Mouse (Mus musculus): ENCODE results near the gene Cdk2ap2. TPM values are rescaled to one million over a fixed set of nuclear protein-coding genes. Genes with fewer than 3 reads are reported as not detected.
A peak's percentile ranks its signal among the peaks of the same experiment; 100 is the strongest.
"Not testable (repeated sequence)": the region's sequence is repeated elsewhere in the genome, so short reads cannot be mapped to it uniquely, and the experiment has no call there.

Cdk2ap2 gene
- polyA plus RNA-seq, 1 experiment from 2014 or later: 84.3 TPM

GRCm38 (mm10) chr19:4126759-4127495 lies 29.9 kb downstream of the Cdk2ap2 start:
- peak overlapping the region; percentile 65 for H3K4me3 ChIP-seq (ENCODE audit: low read depth, low read length)
- H3K9ac ChIP-seq (ENCODE audit: low read depth, low read length): peak overlapping the region; percentile 77
- 72% methylated on average over 7 of the region's 7 CpGs for whole genome bisulfite sequencing
- no peaks in the 10 kb centered on the region for H3K9me3 ChIP-seq (ENCODE audit: control insufficient read depth, low read length)
- peaks cover 4% of the 10 kb centered on the region; the same call in 1 of the 2 replicates for H3K4me1 ChIP-seq (replicated peaks; ENCODE audit: control insufficient read depth, insufficient read depth, low read length)
- H3K27ac ChIP-seq (ENCODE audit: low read depth, low read length): no peak overlapping the region
- peaks cover 7% of the 10 kb centered on the region; the same call in 1 of the 2 replicates for H3K36me3 ChIP-seq (ENCODE audit: control insufficient read depth, insufficient read depth, low read length)
- no peak for ATAC-seq (ENCODE audit: low FRiP score)
- peak overlapping the region; percentile 76 for H3K4me2 ChIP-seq (replicated peaks; ENCODE audit: low read depth, low read length)
- peak; percentile 16 for DNase-seq (ENCODE audit: low spot score)
- no peaks in the 10 kb centered on the region for H3K27me3 ChIP-seq (ENCODE audit: control insufficient read depth, insufficient read depth, low read length)

DNA sequence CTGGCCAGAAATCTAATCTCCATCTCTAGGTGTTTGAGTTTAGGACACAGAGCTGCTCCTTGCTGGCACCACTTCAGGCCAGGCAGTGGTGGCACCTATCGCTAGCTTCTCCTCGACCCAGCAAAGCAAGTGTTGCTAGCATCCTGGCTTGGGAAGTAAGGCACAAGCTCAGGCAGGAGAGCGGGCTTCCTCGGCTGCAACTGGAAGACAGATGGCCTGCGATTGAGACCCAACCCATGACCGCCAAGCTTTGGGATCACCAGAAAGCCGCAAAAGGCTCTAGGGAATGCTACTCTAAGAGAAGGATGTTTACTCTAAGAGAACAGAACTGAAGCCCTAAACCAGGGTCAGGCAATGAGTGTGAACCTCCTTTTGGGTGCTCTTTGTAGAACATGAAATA lies 32.5 kb downstream of the Cdk2ap2 start:
- no peak overlapping the region for H3K27ac ChIP-seq (ENCODE audit: low read depth, low read length)
- peaks cover 4% of the 10 kb centered on the region; the same call in 1 of the 2 replicates for H3K4me1 ChIP-seq (replicated peaks; ENCODE audit: control insufficient read depth, insufficient read depth, low read length)
- ATAC-seq (ENCODE audit: low FRiP score) (no peak), DNase-seq (ENCODE audit: low spot score) (no peak)
- no peaks in the 10 kb centered on the region for H3K9me3 ChIP-seq (ENCODE audit: control insufficient read depth, low read length)
- WGBS: 95% methylated on average over 7 of the region's 7 CpGs
- H3K36me3 ChIP-seq (ENCODE audit: control insufficient read depth, insufficient read depth, low read length): peaks cover 7% of the 10 kb centered on the region; the same call in 1 of the 2 replicates
- H3K27me3 ChIP-seq (ENCODE audit: control insufficient read depth, insufficient read depth, low read length): no peaks in the 10 kb centered on the region
- no peak overlapping the region for H3K4me2 ChIP-seq (replicated peaks; ENCODE audit: low read depth, low read length)
- H3K9ac ChIP-seq (ENCODE audit: low read depth, low read length): no peak overlapping the region
- H3K4me3 ChIP-seq (ENCODE audit: low read depth, low read length): no peak overlapping the region

DNA sequence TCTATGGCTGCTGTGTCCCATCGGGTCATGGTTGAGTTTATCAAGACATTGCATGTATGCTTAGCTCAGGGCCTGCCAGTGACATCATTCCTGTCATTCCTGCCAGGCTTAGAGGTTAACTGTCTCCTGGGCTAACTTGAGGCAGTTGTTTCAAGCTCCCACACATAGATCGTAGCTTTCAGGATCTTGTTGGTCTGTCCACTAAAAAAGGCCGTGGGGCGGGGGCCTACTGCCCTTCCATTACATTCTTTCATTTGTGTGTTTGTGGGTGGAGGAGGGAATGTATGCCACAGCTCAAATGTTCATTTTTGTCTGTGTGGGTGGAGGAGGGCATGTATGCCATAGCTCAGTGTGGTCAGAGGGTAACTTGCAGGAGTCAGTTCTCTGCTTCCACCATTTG lies 33.1 kb downstream of the Cdk2ap2 start:
- Histone ChIP-seq H3K4me3 (ENCODE audit: low read depth, low read length) (no peak overlapping the region), H3K36me3 (ENCODE audit: control insufficient read depth, insufficient read depth, low read length) (peaks cover 7% of the 10 kb centered on the region; the same call in 1 of the 2 replicates), H3K9me3 (ENCODE audit: control insufficient read depth, low read length) (no peaks in the 10 kb centered on the region), H3K27ac (ENCODE audit: low read depth, low read length) (no peak overlapping the region), H3K4me2 (replicated peaks; ENCODE audit: low read depth, low read length) (no peak overlapping the region), H3K9ac (ENCODE audit: low read depth, low read length) (no peak overlapping the region), H3K27me3 (ENCODE audit: control insufficient read depth, insufficient read depth, low read length) (no peaks in the 10 kb centered on the region), H3K4me1 (replicated peaks; ENCODE audit: control insufficient read depth, insufficient read depth, low read length) (peaks cover 4% of the 10 kb centered on the region; the same call in 1 of the 2 replicates)
- WGBS: 91% methylated on average over 4 of the region's 4 CpGs
- DNase-seq (ENCODE audit: low spot score) (no peak), ATAC-seq (ENCODE audit: low FRiP score) (no peak)

DNA sequence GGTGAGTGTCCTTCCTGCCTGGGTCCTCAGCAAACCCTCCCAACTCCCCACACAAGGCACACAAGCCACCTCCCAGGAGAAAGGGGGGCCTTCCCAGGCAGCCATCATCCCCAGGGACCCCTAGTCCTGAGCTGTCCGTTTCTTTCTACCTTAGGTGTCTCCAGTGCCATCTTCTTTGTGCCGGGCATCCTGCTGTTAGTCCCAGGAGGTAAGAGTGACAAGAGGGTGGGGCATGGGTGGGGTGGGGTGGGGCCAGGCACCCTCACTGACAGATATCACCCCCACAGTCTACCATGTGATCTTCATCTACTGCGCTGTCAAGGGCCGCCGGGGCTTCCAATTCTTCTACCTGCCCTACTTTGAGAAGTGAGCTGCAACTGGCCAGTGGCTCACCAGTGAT lies 34.1 kb downstream of the Cdk2ap2 start:
- no peak overlapping the region for H3K4me3 ChIP-seq (ENCODE audit: low read depth, low read length)
- no peak overlapping the region for H3K9ac ChIP-seq (ENCODE audit: low read depth, low read length)
- no peaks in the 10 kb centered on the region for H3K9me3 ChIP-seq (ENCODE audit: control insufficient read depth, low read length)
- ATAC-seq (ENCODE audit: low FRiP score) (no peak), DNase-seq (ENCODE audit: low spot score) (no peak)
- 88% methylated on average over 5 of the region's 5 CpGs for WGBS
- H3K4me2 ChIP-seq (replicated peaks; ENCODE audit: low read depth, low read length): no peak overlapping the region
- no peak overlapping the region for H3K27ac ChIP-seq (ENCODE audit: low read depth, low read length)
- peaks cover 7% of the 10 kb centered on the region; the same call in 1 of the 2 replicates for H3K36me3 ChIP-seq (ENCODE audit: control insufficient read depth, insufficient read depth, low read length)
- no peaks in the 10 kb centered on the region for H3K27me3 ChIP-seq (ENCODE audit: control insufficient read depth, insufficient read depth, low read length)
- H3K4me1 ChIP-seq (replicated peaks; ENCODE audit: control insufficient read depth, insufficient read depth, low read length): peaks cover 4% of the 10 kb centered on the region; the same call in 1 of the 2 replicates

DNA sequence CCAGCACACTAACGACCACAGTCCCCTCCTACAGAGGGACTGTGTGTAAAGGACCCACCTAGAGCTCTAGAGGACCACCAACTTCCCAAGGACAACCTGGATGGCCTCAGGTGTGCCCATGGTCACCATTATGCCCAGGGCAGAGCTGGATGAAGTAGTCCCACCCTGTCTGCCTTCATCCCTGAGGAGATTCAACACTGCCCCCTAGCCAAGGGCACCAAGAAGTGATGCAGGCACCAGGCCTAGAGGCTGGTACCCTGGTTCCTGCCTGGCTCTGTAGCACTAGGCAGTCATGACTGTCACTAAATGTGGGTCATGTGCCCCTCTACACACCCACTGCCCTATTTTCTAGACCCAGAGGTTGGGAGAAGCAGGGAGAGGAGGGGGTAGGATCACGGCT lies 34.8 kb downstream of the Cdk2ap2 start:
- no peaks in the 10 kb centered on the region for H3K27me3 ChIP-seq (ENCODE audit: control insufficient read depth, insufficient read depth, low read length)
- H3K4me2 ChIP-seq (replicated peaks; ENCODE audit: low read depth, low read length): no peak overlapping the region
- no peak overlapping the region for H3K27ac ChIP-seq (ENCODE audit: low read depth, low read length)
- H3K4me1 ChIP-seq (replicated peaks; ENCODE audit: control insufficient read depth, insufficient read depth, low read length): peaks cover 1% of the 10 kb centered on the region; the same call in 1 of the 2 replicates
- H3K36me3 ChIP-seq (ENCODE audit: control insufficient read depth, insufficient read depth, low read length): peaks cover 7% of the 10 kb centered on the region; the same call in 1 of the 2 replicates
- ATAC-seq (ENCODE audit: low FRiP score) (no peak), DNase-seq (ENCODE audit: low spot score) (no peak)
- H3K9ac ChIP-seq (ENCODE audit: low read depth, low read length): no peak overlapping the region
- no peak overlapping the region for H3K4me3 ChIP-seq (ENCODE audit: low read depth, low read length)
- no peaks in the 10 kb centered on the region for H3K9me3 ChIP-seq (ENCODE audit: control insufficient read depth, low read length)
- 90% methylated on average over 2 of the region's 2 CpGs for WGBS

GRCm38 (mm10) chr19:4134354-4134753 lies 37.4 kb downstream of the Cdk2ap2 start:
- no peak for DNase-seq (ENCODE audit: low spot score)
- 91% methylated on average over 4 of the region's 4 CpGs for WGBS
- Histone ChIP-seq H3K36me3 (ENCODE audit: control insufficient read depth, insufficient read depth, low read length) (peaks cover 7% of the 10 kb centered on the region; the same call in 1 of the 2 replicates), H3K27me3 (ENCODE audit: control insufficient read depth, insufficient read depth, low read length) (no peaks in the 10 kb centered on the region), H3K27ac (ENCODE audit: low read depth, low read length) (no peak overlapping the region), H3K9ac (ENCODE audit: low read depth, low read length) (no peak overlapping the region), H3K4me2 (replicated peaks; ENCODE audit: low read depth, low read length) (no peak overlapping the region), H3K9me3 (ENCODE audit: control insufficient read depth, low read length) (no peaks in the 10 kb centered on the region), H3K4me3 (ENCODE audit: low read depth, low read length) (no peak overlapping the region), H3K4me1 (replicated peaks; ENCODE audit: control insufficient read depth, insufficient read depth, low read length) (no peaks in the 10 kb centered on the region)
- no peak for ATAC-seq (ENCODE audit: low FRiP score)

- not testable (repeated sequence) for H3K9me3 ChIP-seq (ENCODE audit: control insufficient read depth, low read length); H3K4me3 ChIP-seq (ENCODE audit: low read depth, low read length); H3K27me3 ChIP-seq (ENCODE audit: control insufficient read depth, insufficient read depth, low read length); H3K36me3 ChIP-seq (ENCODE audit: control insufficient read depth, insufficient read depth, low read length); H3K4me2 ChIP-seq (replicated peaks; ENCODE audit: low read depth, low read length); ATAC-seq (ENCODE audit: low FRiP score); H3K9ac ChIP-seq (ENCODE audit: low read depth, low read length); DNase-seq (ENCODE audit: low spot score); H3K27ac ChIP-seq (ENCODE audit: low read depth, low read length); H3K4me1 ChIP-seq (replicated peaks; ENCODE audit: control insufficient read depth, insufficient read depth, low read length)
- WGBS: 85% methylated on average over 6 of the region's 6 CpGs
Observed at GRCm38 (mm10) chr19:4135229-4135962, 38.4 kb downstream of the Cdk2ap2 start.

DNA sequence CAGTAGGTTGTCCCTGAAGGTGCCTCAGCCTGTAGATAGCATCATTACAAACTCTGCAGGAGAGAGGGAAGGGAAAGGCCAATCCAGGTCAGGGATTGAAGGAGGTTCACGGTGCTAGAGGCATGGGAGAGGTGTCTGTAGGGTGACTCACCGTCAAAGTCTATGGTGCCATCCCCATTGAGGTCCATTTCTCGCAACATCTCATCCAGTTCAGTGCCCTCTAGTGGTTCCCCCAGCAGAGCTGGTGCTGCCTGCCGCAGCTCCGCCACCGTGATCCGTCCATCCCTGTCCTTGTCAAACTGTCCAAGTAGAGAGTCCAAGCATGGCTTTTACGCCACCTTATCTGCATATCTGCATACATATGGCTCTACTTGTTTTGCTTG lies 39.0 kb downstream of the Cdk2ap2 start:
- not testable (repeated sequence) for H3K27me3 ChIP-seq (ENCODE audit: control insufficient read depth, insufficient read depth, low read length); DNase-seq (ENCODE audit: low spot score); H3K4me1 ChIP-seq (replicated peaks; ENCODE audit: control insufficient read depth, insufficient read depth, low read length); H3K4me3 ChIP-seq (ENCODE audit: low read depth, low read length); H3K9ac ChIP-seq (ENCODE audit: low read depth, low read length); H3K9me3 ChIP-seq (ENCODE audit: control insufficient read depth, low read length); H3K4me2 ChIP-seq (replicated peaks; ENCODE audit: low read depth, low read length); H3K36me3 ChIP-seq (ENCODE audit: control insufficient read depth, insufficient read depth, low read length); H3K27ac ChIP-seq (ENCODE audit: low read depth, low read length); ATAC-seq (ENCODE audit: low FRiP score)
- 25% methylated on average over 8 of the region's 8 CpGs for WGBS
